Mouse (Mus musculus) intestine, embryonic 16.5 days (tissue): Measurements from ENCODE around the gene Kalrn. TPM values are rescaled to one million over a fixed set of nuclear protein-coding genes. Genes with fewer than 3 reads are reported as not detected.

Experiments
- ATAC-seq: fragments of 200-750 bp; cut with Nextera tagmentation; 2 replicates; pipeline ENCODE4 v1.8.0; 2017; ENCODE audit warnings: moderate TSS enrichment, moderate library complexity
- H3K27ac ChIP-seq: fragments of 300-500 bp; sonication (generic); 2 replicates; pipeline ENCODE4 v1.5.1; 2014; ENCODE audit warnings: mild to moderate bottlenecking, low read length
- H3K27me3 ChIP-seq: fragments of 300-500 bp; sonication (generic); replicated peaks from 2 replicates; pipeline ENCODE4 v1.6.1; 2014; ENCODE audit warnings: low read length, control low read depth, mixed read lengths; ENCODE audit not compliant: control insufficient read depth, insufficient read depth
- H3K36me3 ChIP-seq: fragments of 300-500 bp; sonication (generic); 2 replicates; pipeline ENCODE4 v1.6.1; 2014; ENCODE audit warnings: low read length, control low read depth; ENCODE audit not compliant: control insufficient read depth, insufficient read depth
- H3K4me1 ChIP-seq: fragments of 300-500 bp; sonication (generic); 2 replicates; pipeline ENCODE4 v1.6.1; 2014; ENCODE audit warnings: low read length, control low read depth, mixed read lengths; ENCODE audit not compliant: control insufficient read depth, insufficient read depth
- H3K4me2 ChIP-seq: fragments of 300-500 bp; sonication (generic); 2 replicates; pipeline ENCODE4 v1.6.1; 2014; ENCODE audit warnings: low read depth, low read length, control low read depth
- H3K4me3 ChIP-seq: fragments of 300-500 bp; sonication (generic); 2 replicates; pipeline ENCODE4 v1.5.1; 2014; ENCODE audit warnings: mild to moderate bottlenecking, low read length
- H3K9ac ChIP-seq: fragments of 300-500 bp; sonication (generic); 2 replicates; pipeline ENCODE4 v1.6.1; 2014; ENCODE audit warnings: low read depth, low read length
- H3K9me3 ChIP-seq: fragments of 300-500 bp; sonication (generic); 2 replicates; pipeline ENCODE4 v1.6.1; 2016; ENCODE audit warnings: low read length, control low read depth; ENCODE audit not compliant: control insufficient read depth
- WGBS: fragments of 180-500 bp; shearing (Covaris S2); extraction: QIAGEN DNeasy Blood & Tissue Kit; methylation state at CpG from one replicate; pipeline ENCODE4 v1.1.7; 2014; 5-methylcytosine and 5-hydroxymethylcytosine counted together
- polyA plus RNA-seq: library from polyadenylated mRNA; unstranded; fragments of >200 nt; fragmentation: Nextera tagmentation; extraction: Ambion mirVana; gene quantifications from 2 replicates; pipeline ENCODE4 v1.2.1, GENCODE M21; 2015

Kalrn gene
- polyA plus RNA-seq, 1 experiment from 2014 or later, result 11.1 TPM

DNA sequence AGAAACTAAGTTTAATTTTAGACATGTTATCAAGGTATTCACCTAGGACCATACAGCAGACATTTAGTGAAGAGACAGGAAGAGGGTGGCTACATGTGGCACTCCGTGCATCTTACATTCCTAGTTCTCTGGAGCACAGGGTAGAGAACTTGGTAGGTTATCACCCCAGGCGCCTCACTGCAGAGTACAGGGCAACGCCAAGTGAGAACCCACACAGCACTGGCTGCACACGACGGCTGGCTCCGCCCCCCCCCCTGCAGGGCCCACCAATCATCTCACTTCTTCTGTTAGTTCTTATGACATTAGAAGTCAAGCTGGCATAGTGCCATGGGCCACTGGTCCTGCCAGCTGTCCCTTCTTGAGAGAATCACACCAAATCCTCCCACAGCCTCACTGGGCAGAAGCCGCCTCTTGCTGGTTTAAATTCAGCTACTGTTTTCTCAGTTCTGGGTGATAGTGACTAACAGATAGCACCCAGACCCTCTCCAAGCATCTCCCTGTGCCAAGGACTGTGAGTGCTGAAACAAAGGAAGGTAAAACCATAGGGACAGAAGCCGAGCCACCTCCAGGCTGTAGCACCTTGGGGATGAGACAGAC, 133.2 kb downstream of the Kalrn start:
- H3K9me3 ChIP-seq, result no peaks in the 10 kb centered on the region
- no peak overlapping the region for H3K4me3 ChIP-seq
- ATAC-seq, result no peak
- no peaks in the 10 kb centered on the region for H3K27me3 ChIP-seq
- no peaks in the 10 kb centered on the region for H3K36me3 ChIP-seq
- H3K4me2 ChIP-seq, result no peak overlapping the region
- H3K27ac ChIP-seq, result peak overlapping the region; percentile 80
- 71% methylated on average over 8 of the region's 8 CpGs for WGBS
- H3K9ac ChIP-seq, result no peak overlapping the region
- peaks cover 16% of the 10 kb centered on the region for H3K4me1 ChIP-seq

DNA sequence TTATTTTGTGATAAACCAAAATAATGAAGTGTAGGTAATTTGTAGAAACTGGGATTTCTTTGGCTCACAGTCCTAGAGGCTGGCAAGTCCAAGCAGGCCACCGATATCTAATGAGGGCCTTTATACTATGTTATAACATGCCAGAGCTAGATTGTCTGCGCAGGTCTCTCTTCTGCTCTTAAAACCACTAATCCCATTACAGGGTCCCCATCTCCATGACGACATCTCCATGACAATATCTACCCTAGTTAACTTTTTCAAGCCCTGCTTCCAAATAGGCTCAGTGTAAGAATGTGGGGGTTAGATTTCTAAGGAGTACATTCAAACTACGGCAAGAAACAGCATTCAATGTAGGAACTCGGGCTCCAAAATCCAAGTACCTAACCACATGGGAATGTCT, 143.2 kb downstream of the Kalrn start:
- no peaks in the 10 kb centered on the region for H3K27me3 ChIP-seq
- H3K27ac ChIP-seq, result no peak overlapping the region
- H3K4me1 ChIP-seq, result peaks cover 6% of the 10 kb centered on the region; the same call in 1 of the 2 replicates
- no peak overlapping the region for H3K4me3 ChIP-seq
- WGBS, result 81% methylated on average over 5 of the region's 5 CpGs
- no peaks in the 10 kb centered on the region for H3K36me3 ChIP-seq
- no peak overlapping the region for H3K9ac ChIP-seq
- no peak for ATAC-seq
- no peak overlapping the region for H3K4me2 ChIP-seq
- H3K9me3 ChIP-seq, result no peaks in the 10 kb centered on the region

DNA sequence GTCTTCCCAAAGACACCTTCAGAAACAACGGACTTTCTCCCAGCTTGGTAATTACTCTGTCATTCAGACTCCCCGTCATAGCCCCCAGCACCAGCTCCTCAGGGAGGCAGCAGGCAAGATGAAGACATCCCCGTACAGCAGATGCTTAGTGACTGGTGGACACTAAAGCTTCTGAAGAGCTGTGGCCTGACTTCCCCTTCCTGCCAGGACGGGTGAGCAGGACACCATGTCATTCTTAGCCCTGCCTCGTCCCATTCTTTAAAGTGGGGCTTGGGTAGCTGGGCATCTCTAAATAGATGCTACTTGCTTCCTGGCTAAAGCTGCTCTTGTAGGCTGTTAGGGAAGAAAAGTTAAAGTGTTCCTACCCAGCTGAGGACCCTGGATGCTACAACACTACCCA, 145.7 kb downstream of the Kalrn start:
- no peak for ATAC-seq
- 59% methylated on average over 5 of the region's 5 CpGs for WGBS
- H3K9ac ChIP-seq, result no peak overlapping the region
- H3K4me1 ChIP-seq, result peaks cover 6% of the 10 kb centered on the region; the same call in 1 of the 2 replicates
- no peaks in the 10 kb centered on the region for H3K9me3 ChIP-seq
- no peak overlapping the region for H3K4me2 ChIP-seq
- H3K27ac ChIP-seq, result no peak overlapping the region
- no peaks in the 10 kb centered on the region for H3K36me3 ChIP-seq
- H3K27me3 ChIP-seq, result no peaks in the 10 kb centered on the region
- H3K4me3 ChIP-seq, result no peak overlapping the region

DNA sequence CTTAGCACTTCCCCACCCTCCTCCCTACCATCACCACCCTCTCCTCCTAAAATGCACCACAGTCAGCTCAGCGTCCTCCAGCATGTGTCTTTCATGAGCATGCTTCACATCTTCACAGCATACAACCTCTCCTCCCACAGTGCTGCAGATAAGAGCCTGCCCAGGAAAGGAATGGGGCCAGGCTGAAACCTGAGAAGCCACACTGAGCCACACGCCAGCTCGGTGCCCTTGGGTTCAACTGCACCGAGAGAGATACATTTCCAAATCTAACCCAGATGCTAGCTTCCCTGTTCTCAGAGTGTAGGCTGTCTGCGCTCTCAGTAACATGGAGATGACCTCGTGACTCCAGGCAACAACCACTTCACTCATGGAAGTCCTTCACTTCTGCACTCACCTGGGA, 151.9 kb downstream of the Kalrn start:
- Histone ChIP-seq H3K4me3 (no peak overlapping the region), H3K27ac (no peak overlapping the region), H3K9me3 (no peaks in the 10 kb centered on the region), H3K27me3 (no peaks in the 10 kb centered on the region), H3K4me1 (peaks cover 6% of the 10 kb centered on the region; the same call in 1 of the 2 replicates), H3K36me3 (no peaks in the 10 kb centered on the region), H3K9ac (no peak overlapping the region), H3K4me2 (no peak overlapping the region)
- ATAC-seq, result no peak
- 40% methylated on average over 6 of the region's 6 CpGs for WGBS

DNA sequence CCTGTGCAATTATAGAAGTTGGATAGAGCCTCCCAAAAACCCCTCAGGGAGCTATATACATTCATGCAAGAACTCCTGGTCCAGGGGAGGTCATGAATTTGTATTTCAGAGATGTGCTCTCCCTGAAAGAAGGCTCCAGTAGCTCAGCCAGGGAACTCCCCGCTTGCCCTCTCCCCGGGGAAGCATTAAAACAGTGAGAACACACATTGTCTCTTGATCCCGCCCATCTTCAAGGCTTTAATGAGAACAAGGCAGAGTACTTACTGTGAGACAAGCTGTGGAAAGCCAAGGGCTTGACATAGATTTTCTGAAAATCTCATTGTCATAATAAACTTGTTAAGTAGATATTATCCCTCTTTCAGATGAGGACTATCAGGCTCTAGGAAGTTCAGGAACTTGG, 155.4 kb downstream of the Kalrn start:
- H3K4me1 ChIP-seq, result peaks cover 13% of the 10 kb centered on the region; the same call in 1 of the 2 replicates
- 67% methylated on average over 3 of the region's 3 CpGs for WGBS
- no peaks in the 10 kb centered on the region for H3K36me3 ChIP-seq
- no peaks in the 10 kb centered on the region for H3K27me3 ChIP-seq
- H3K4me2 ChIP-seq, result no peak overlapping the region
- H3K27ac ChIP-seq, result no peak overlapping the region
- H3K9me3 ChIP-seq, result no peaks in the 10 kb centered on the region
- H3K9ac ChIP-seq, result no peak overlapping the region
- no peak for ATAC-seq
- no peak overlapping the region for H3K4me3 ChIP-seq

DNA sequence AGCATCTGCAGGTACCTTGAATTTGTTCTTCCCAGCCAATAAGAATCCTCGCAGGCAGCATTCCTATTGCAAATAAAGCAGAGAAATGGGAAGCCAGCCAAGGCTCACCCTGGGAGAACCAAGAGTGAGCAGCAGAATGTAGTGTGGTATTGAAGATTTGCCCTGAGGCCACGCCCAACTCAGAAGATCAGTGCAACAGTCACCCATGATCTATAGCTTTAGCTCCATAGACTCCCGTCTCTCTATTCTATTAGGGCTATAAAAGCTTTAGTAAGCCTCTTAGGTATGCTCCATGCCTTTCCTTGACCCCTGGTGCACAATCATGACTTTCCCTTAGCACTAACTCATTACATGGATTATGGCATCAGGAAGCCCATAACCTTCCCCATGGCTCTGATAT, 155.9 kb downstream of the Kalrn start:
- ATAC-seq, result no peak
- Histone ChIP-seq H3K4me2 (no peak overlapping the region), H3K9me3 (no peaks in the 10 kb centered on the region), H3K4me3 (no peak overlapping the region), H3K36me3 (no peaks in the 10 kb centered on the region), H3K4me1 (peaks cover 13% of the 10 kb centered on the region; the same call in 1 of the 2 replicates), H3K9ac (no peak overlapping the region), H3K27ac (no peak overlapping the region), H3K27me3 (no peaks in the 10 kb centered on the region)
- WGBS, result 71% methylated on average over 3 of the region's 3 CpGs

DNA sequence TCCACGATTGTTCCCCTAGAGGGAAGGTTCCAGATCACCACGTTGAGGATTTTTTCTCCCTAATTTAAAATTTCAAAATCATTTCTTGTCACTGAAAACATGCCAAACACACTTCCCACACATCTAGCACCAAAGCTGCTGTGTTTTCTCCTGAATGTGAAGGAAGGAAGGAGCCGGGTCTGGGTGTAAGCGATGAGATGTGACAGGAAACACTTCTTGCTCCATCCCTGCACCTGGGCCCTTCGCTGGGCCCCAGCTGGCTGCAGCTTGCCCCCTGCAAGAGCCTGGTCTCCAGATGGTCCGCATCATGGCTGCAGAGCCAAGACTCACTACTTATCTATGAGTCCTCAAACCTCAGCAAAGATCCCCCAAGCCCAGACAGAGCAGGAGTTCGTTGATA, 158.8 kb downstream of the Kalrn start:
- no peaks in the 10 kb centered on the region for H3K36me3 ChIP-seq
- no peak overlapping the region for H3K4me3 ChIP-seq
- H3K4me2 ChIP-seq, result no peak overlapping the region
- WGBS, result 40% methylated on average over 7 of the region's 7 CpGs
- ATAC-seq, result no peak
- H3K4me1 ChIP-seq, result peaks cover 13% of the 10 kb centered on the region; the same call in 1 of the 2 replicates
- no peak overlapping the region for H3K9ac ChIP-seq
- no peaks in the 10 kb centered on the region for H3K9me3 ChIP-seq
- no peaks in the 10 kb centered on the region for H3K27me3 ChIP-seq
- peak overlapping the region; percentile 69 for H3K27ac ChIP-seq

DNA sequence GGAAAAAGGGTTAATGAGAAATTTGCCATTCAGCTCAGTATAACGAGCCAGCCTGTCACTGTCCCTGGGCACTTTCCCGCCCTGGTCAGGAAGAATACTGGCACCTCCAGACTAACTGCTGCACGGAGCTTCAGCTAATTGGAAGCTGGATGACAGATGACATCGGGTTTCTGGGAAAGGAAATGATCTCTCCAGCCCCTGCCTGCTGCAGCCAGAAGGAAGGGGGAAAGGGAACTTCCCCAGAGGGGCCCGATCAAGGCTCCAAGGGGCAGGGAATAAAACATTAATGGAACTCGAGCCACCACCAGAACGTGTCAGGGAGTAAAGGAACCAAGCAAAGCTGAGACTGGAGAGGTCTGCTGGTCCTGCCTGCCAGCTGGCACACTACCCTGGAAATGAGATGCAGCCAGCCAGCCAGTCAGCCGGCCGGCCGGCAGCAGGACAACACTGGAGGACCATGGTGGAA, 159.4 kb downstream of the Kalrn start:
- Histone ChIP-seq H3K4me2 (no peak overlapping the region; the same call in 1 of the 2 replicates), H3K9ac (no peak overlapping the region)

DNA sequence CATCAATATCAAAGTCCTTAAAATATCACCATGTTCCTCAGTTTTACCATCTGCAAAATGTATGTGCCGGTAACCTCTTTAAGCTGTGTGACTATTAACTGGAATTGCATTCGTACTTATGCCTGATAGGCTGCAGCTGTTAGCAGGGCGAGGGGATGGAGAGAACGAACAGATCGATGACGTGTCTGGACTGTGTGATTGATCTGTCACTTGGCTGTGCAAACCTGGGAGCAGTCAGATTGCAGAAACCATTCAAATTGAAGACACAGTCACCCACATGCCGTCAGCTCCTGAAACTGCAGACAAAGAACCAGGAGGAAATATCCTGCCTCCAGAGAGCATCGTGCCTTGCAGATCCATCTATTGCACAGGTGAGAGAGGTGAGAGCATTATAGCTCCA, 166.3 kb downstream of the Kalrn start:
- H3K9me3 ChIP-seq, result no peaks in the 10 kb centered on the region
- no peak overlapping the region for H3K4me3 ChIP-seq
- H3K27me3 ChIP-seq, result no peaks in the 10 kb centered on the region
- no peak overlapping the region for H3K4me2 ChIP-seq
- no peak overlapping the region for H3K9ac ChIP-seq
- H3K36me3 ChIP-seq, result no peaks in the 10 kb centered on the region
- ATAC-seq, result no peak
- H3K27ac ChIP-seq, result no peak overlapping the region
- no peaks in the 10 kb centered on the region for H3K4me1 ChIP-seq
- 70% methylated on average over 8 of the region's 8 CpGs for WGBS

More for the DNA sequence above, 159.4 kb downstream of the Kalrn start:
- peak overlapping the region; percentile 69 for H3K27ac ChIP-seq
- H3K4me3 ChIP-seq, result no peak overlapping the region
- H3K4me1 ChIP-seq, result peaks cover 13% of the 10 kb centered on the region; the same call in 1 of the 2 replicates
- H3K9me3 ChIP-seq, result no peaks in the 10 kb centered on the region
- ATAC-seq, result 0 out of 2 replicates have a peak, but pooled peaks have one; percentile 18
- no peaks in the 10 kb centered on the region for H3K36me3 ChIP-seq
- H3K27me3 ChIP-seq, result no peaks in the 10 kb centered on the region
- WGBS, result 26% methylated on average over 10 of the region's 10 CpGs

DNA sequence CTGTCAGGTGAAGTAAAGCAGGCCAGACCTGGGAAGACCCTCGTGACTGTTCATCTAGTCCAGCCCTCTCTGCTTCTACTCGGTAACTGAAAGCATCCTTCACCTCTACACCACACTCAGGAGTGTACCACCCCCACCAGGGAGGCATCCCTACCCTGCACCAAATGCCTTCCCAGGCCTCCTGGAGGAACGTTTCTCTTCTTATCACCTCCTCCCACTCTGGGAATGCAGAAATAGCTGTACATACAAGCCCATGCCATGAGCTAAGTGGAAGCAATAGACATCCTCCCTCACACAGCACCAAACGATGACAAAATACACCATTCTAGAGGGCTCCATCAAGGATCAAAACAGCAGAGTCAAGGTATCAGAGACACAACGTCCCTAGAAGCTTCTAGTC, 168.2 kb downstream of the Kalrn start:
- no peaks in the 10 kb centered on the region for H3K4me1 ChIP-seq
- no peak overlapping the region for H3K27ac ChIP-seq
- H3K4me2 ChIP-seq, result no peak overlapping the region
- H3K4me3 ChIP-seq, result no peak overlapping the region
- no peaks in the 10 kb centered on the region for H3K36me3 ChIP-seq
- H3K27me3 ChIP-seq, result no peaks in the 10 kb centered on the region
- no peak overlapping the region for H3K9ac ChIP-seq
- WGBS, result 57% methylated on average over 5 of the region's 5 CpGs
- ATAC-seq, result no peak
- no peaks in the 10 kb centered on the region for H3K9me3 ChIP-seq
